Mouse (Mus musculus): ENCODE results near the gene Zfp687. TPM values are rescaled to one million over a fixed set of nuclear protein-coding genes. Genes with fewer than 3 reads are reported as not detected.

Gene Zfp687
- polyA plus RNA-seq, 1 experiment from 2014 or later = 18.0 TPM

DNA sequence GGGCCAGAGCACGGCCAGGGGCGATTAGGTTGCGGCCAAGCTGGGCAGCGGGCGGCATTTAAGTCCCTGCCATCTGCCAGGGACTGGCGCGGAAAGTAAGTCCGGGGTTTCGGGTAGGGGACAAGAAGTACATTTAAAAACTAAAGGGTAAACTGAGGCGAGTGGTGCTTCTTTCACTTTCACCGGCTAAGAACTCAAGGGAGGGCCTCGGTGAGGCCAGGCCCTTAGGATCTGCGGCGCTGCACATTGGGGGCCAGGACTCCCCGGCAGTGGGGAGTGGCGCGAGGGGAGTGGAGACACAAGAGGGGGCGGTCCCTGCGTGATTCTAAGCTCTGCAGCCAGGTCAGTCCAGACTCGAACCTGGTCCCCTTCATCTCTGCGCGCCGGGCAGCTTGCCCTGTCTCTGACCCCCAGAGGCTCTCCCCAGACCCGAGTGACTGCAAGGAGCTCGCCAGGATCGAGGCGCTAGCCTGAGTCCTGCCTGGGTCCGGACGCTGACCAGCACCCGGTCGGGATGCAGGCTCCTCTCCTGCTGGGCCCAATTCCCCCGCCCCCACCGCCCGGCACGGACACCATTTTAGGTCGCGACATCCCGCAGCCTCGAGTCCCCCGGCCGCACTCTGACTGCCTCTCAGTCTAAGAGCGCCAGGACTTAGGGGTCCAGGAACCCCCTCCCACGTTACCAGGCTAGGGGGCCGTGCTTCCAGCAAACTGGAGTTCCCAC, 658 bp downstream of the Zfp687 start:
- DNase-seq (ENCODE audit: low spot score) = peak; percentile 46
- no peaks in the 10 kb centered on the region for H3K27me3 ChIP-seq (ENCODE audit: control insufficient read depth, insufficient read depth, low read length)
- WGBS = under 1% methylated on average over 44 of the region's 44 CpGs
- H3K4me1 ChIP-seq (ENCODE audit: control insufficient read depth, insufficient read depth, low read length) = peaks cover 7% of the 10 kb centered on the region; the same call in 1 of the 2 replicates
- peak; percentile 7; the same call in 1 of the 2 replicates for ATAC-seq (replicated peaks; ENCODE audit: insufficient number of reproducible peaks, low FRiP score, low TSS enrichment, low read depth)
- peak overlapping the region; percentile 43 for H3K27ac ChIP-seq (replicated peaks; ENCODE audit: low read depth, low read length)
- no peaks in the 10 kb centered on the region for H3K9me3 ChIP-seq (replicated peaks; ENCODE audit: control insufficient read depth, low read length)
- peak overlapping the region; percentile 77 for H3K9ac ChIP-seq (replicated peaks; ENCODE audit: low read length)
- peak overlapping the region; percentile 89 for H3K4me2 ChIP-seq (ENCODE audit: low read depth, low read length)
- peaks cover 6% of the 10 kb centered on the region for H3K36me3 ChIP-seq (replicated peaks; ENCODE audit: control insufficient read depth, insufficient read depth, low read depth, low read length)
- H3K4me3 ChIP-seq (ENCODE audit: low read depth, low read length) = peak overlapping the region; percentile 86

GRCm38 (mm10) chr3:95013699-95014427, 1.4 kb downstream of the Zfp687 start:
- WGBS = 20% methylated on average over 13 of the region's 13 CpGs
- Histone ChIP-seq H3K4me1 (ENCODE audit: control insufficient read depth, insufficient read depth, low read length) (peaks cover 7% of the 10 kb centered on the region; the same call in 1 of the 2 replicates), H3K27me3 (ENCODE audit: control insufficient read depth, insufficient read depth, low read length) (no peaks in the 10 kb centered on the region), H3K36me3 (replicated peaks; ENCODE audit: control insufficient read depth, insufficient read depth, low read depth, low read length) (peaks cover 6% of the 10 kb centered on the region), H3K4me3 (ENCODE audit: low read depth, low read length) (peak overlapping the region; percentile 86), H3K9ac (replicated peaks; ENCODE audit: low read length) (peak overlapping the region; percentile 77), H3K27ac (replicated peaks; ENCODE audit: low read depth, low read length) (no peak overlapping the region), H3K9me3 (replicated peaks; ENCODE audit: control insufficient read depth, low read length) (no peaks in the 10 kb centered on the region), H3K4me2 (ENCODE audit: low read depth, low read length) (peak overlapping the region; percentile 89)
- DNase-seq (ENCODE audit: low spot score) (no peak), ATAC-seq (replicated peaks; ENCODE audit: insufficient number of reproducible peaks, low FRiP score, low TSS enrichment, low read depth) (no peak)

DNA sequence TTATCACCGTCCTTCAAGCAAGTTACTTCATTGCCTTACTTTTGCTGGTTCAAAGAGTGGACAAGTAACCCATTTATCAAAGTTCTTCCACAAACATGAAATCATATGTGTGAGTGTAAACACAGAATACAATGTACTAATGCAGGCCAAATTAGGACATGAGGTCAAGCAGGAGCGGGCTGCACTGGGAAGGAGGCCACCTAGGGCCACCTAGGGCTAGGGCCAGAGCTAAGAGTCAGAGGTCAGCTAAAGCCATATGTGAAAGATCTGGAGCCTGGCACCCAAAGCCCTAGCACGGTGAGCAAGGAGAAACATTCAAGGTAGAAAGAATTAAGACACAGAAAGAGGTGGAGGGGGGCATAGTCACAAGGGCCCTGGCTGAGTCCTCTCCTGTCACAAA, 2.3 kb downstream of the Zfp687 start:
- no peak overlapping the region for H3K27ac ChIP-seq (replicated peaks; ENCODE audit: low read depth, low read length)
- no peaks in the 10 kb centered on the region for H3K9me3 ChIP-seq (replicated peaks; ENCODE audit: control insufficient read depth, low read length)
- no peak overlapping the region for H3K9ac ChIP-seq (replicated peaks; ENCODE audit: low read length)
- ATAC-seq (replicated peaks; ENCODE audit: insufficient number of reproducible peaks, low FRiP score, low TSS enrichment, low read depth) = no peak
- DNase-seq (ENCODE audit: low spot score) = no peak
- H3K4me3 ChIP-seq (ENCODE audit: low read depth, low read length) = no peak overlapping the region
- H3K36me3 ChIP-seq (replicated peaks; ENCODE audit: control insufficient read depth, insufficient read depth, low read depth, low read length) = peaks cover 12% of the 10 kb centered on the region
- H3K4me1 ChIP-seq (ENCODE audit: control insufficient read depth, insufficient read depth, low read length) = peaks cover 7% of the 10 kb centered on the region; the same call in 1 of the 2 replicates
- no peaks in the 10 kb centered on the region for H3K27me3 ChIP-seq (ENCODE audit: control insufficient read depth, insufficient read depth, low read length)
- no peak overlapping the region for H3K4me2 ChIP-seq (ENCODE audit: low read depth, low read length)
- WGBS = 67% methylated on average over 3 of the region's 3 CpGs

- no peak overlapping the region for H3K4me2 ChIP-seq (ENCODE audit: low read depth, low read length)
- DNase-seq (ENCODE audit: low spot score) = no peak
- H3K27ac ChIP-seq (replicated peaks; ENCODE audit: low read depth, low read length) = no peak overlapping the region
- H3K27me3 ChIP-seq (ENCODE audit: control insufficient read depth, insufficient read depth, low read length) = no peaks in the 10 kb centered on the region
- ATAC-seq (replicated peaks; ENCODE audit: insufficient number of reproducible peaks, low FRiP score, low TSS enrichment, low read depth) = no peak
- H3K4me1 ChIP-seq (ENCODE audit: control insufficient read depth, insufficient read depth, low read length) = peaks cover 7% of the 10 kb centered on the region; the same call in 1 of the 2 replicates
- no peak overlapping the region for H3K4me3 ChIP-seq (ENCODE audit: low read depth, low read length)
- no peaks in the 10 kb centered on the region for H3K9me3 ChIP-seq (replicated peaks; ENCODE audit: control insufficient read depth, low read length)
- H3K9ac ChIP-seq (replicated peaks; ENCODE audit: low read length) = no peak overlapping the region
- peaks cover 15% of the 10 kb centered on the region for H3K36me3 ChIP-seq (replicated peaks; ENCODE audit: control insufficient read depth, insufficient read depth, low read depth, low read length)
- WGBS = 90% methylated on average over 7 of the region's 7 CpGs
Observed at GRCm38 (mm10) chr3:95010396-95010795, 4.9 kb downstream of the Zfp687 start.

- Histone ChIP-seq H3K27ac (replicated peaks; ENCODE audit: low read depth, low read length) (no peak overlapping the region), H3K4me1 (ENCODE audit: control insufficient read depth, insufficient read depth, low read length) (no peaks in the 10 kb centered on the region), H3K36me3 (replicated peaks; ENCODE audit: control insufficient read depth, insufficient read depth, low read depth, low read length) (peaks cover 15% of the 10 kb centered on the region), H3K9me3 (replicated peaks; ENCODE audit: control insufficient read depth, low read length) (no peaks in the 10 kb centered on the region), H3K27me3 (ENCODE audit: control insufficient read depth, insufficient read depth, low read length) (no peaks in the 10 kb centered on the region), H3K9ac (replicated peaks; ENCODE audit: low read length) (no peak overlapping the region), H3K4me3 (ENCODE audit: low read depth, low read length) (no peak overlapping the region), H3K4me2 (ENCODE audit: low read depth, low read length) (no peak overlapping the region)
- DNase-seq (ENCODE audit: low spot score) = no peak
- no peak for ATAC-seq (replicated peaks; ENCODE audit: insufficient number of reproducible peaks, low FRiP score, low TSS enrichment, low read depth)
- 85% methylated on average over 9 of the region's 9 CpGs for WGBS
Observed at GRCm38 (mm10) chr3:95007706-95008105, 7.5 kb downstream of the Zfp687 start.

DNA sequence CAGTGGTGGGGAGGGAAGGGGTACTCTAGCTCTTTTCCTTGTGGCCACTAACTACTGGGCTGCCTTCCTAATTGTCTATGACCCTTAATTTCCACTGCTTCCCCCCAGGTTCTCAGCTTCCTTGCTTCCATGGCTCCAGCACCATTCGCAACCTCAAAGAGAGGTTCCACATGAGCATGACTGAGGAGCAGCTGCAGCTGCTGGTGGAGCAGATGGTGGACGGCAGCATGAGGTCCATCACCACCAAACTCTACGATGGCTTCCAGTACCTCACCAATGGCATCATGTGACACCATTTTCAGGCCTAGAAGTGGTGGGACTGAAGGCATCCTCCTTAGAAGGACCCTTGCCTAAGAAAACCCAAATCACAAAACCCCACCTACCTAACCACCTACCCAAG, 9.6 kb downstream of the Zfp687 start:
- DNase-seq (ENCODE audit: low spot score) (no peak), ATAC-seq (replicated peaks; ENCODE audit: insufficient number of reproducible peaks, low FRiP score, low TSS enrichment, low read depth) (no peak)
- Histone ChIP-seq H3K4me2 (ENCODE audit: low read depth, low read length) (no peak overlapping the region), H3K27me3 (ENCODE audit: control insufficient read depth, insufficient read depth, low read length) (no peaks in the 10 kb centered on the region), H3K9me3 (replicated peaks; ENCODE audit: control insufficient read depth, low read length) (no peaks in the 10 kb centered on the region), H3K36me3 (replicated peaks; ENCODE audit: control insufficient read depth, insufficient read depth, low read depth, low read length) (peaks cover 9% of the 10 kb centered on the region), H3K9ac (replicated peaks; ENCODE audit: low read length) (no peak overlapping the region), H3K4me3 (ENCODE audit: low read depth, low read length) (no peak overlapping the region), H3K4me1 (ENCODE audit: control insufficient read depth, insufficient read depth, low read length) (no peaks in the 10 kb centered on the region), H3K27ac (replicated peaks; ENCODE audit: low read depth, low read length) (no peak overlapping the region)
- 91% methylated on average over 3 of the region's 3 CpGs for WGBS

GRCm38 (mm10) chr3:95003273-95003672, 12.0 kb downstream of the Zfp687 start:
- Histone ChIP-seq H3K4me3 (ENCODE audit: low read depth, low read length) (no peak overlapping the region), H3K36me3 (replicated peaks; ENCODE audit: control insufficient read depth, insufficient read depth, low read depth, low read length) (peaks cover 4% of the 10 kb centered on the region), H3K27me3 (ENCODE audit: control insufficient read depth, insufficient read depth, low read length) (no peaks in the 10 kb centered on the region), H3K4me1 (ENCODE audit: control insufficient read depth, insufficient read depth, low read length) (no peaks in the 10 kb centered on the region), H3K27ac (replicated peaks; ENCODE audit: low read depth, low read length) (no peak overlapping the region), H3K4me2 (ENCODE audit: low read depth, low read length) (no peak overlapping the region), H3K9me3 (replicated peaks; ENCODE audit: control insufficient read depth, low read length) (no peaks in the 10 kb centered on the region), H3K9ac (replicated peaks; ENCODE audit: low read length) (no peak overlapping the region)
- DNase-seq (ENCODE audit: low spot score) (no peak), ATAC-seq (replicated peaks; ENCODE audit: insufficient number of reproducible peaks, low FRiP score, low TSS enrichment, low read depth) (no peak)

GRCm38 (mm10) chr3:95002569-95002968, 12.7 kb downstream of the Zfp687 start:
- H3K9ac ChIP-seq (replicated peaks; ENCODE audit: low read length) = no peak overlapping the region
- no peak for ATAC-seq (replicated peaks; ENCODE audit: insufficient number of reproducible peaks, low FRiP score, low TSS enrichment, low read depth)
- no peak for DNase-seq (ENCODE audit: low spot score)
- no peaks in the 10 kb centered on the region for H3K4me1 ChIP-seq (ENCODE audit: control insufficient read depth, insufficient read depth, low read length)
- 74% methylated on average over 4 of the region's 4 CpGs for WGBS
- H3K36me3 ChIP-seq (replicated peaks; ENCODE audit: control insufficient read depth, insufficient read depth, low read depth, low read length) = peaks cover under 1% of the 10 kb centered on the region
- no peak overlapping the region for H3K27ac ChIP-seq (replicated peaks; ENCODE audit: low read depth, low read length)
- no peak overlapping the region for H3K4me2 ChIP-seq (ENCODE audit: low read depth, low read length)
- H3K9me3 ChIP-seq (replicated peaks; ENCODE audit: control insufficient read depth, low read length) = no peaks in the 10 kb centered on the region
- H3K4me3 ChIP-seq (ENCODE audit: low read depth, low read length) = no peak overlapping the region
- H3K27me3 ChIP-seq (ENCODE audit: control insufficient read depth, insufficient read depth, low read length) = no peaks in the 10 kb centered on the region

All from embryonic facial prominence, embryonic 11.5 days (tissue).